Mouse (Mus musculus): Measurements from ENCODE around the gene Sap18. TPM values are rescaled to one million over a fixed set of nuclear protein-coding genes. Genes with fewer than 3 reads are reported as not detected.

Gene Sap18
- polyA plus RNA-seq, 1 experiment from 2014 or later, result 22.4 TPM

DNA sequence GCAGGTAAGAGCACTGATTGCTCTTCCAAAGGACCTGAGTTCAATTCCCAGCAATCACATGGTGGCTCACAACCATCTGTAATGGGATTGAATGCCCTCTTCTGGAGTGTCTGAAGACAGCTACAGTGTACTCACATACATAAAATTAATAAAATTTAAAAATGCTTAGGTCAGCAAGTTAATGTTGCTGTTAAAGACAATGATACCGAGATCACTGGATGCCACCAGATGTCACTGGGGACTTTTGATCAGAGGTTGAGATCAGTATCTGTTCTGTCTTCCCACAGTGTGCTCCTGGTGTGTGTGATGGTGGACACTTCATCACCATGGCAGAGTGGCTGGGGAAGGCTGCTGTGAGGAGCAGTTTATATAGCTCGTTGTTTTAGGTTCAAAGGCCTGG, 8.7 kb upstream of the Sap18 start:
- WGBS, result 54% methylated on average over 2 of the region's 2 CpGs
- no peak for ATAC-seq (ENCODE audit: insufficient number of reproducible peaks, low FRiP score, low TSS enrichment, low read depth)
- H3K27me3 ChIP-seq, result no peaks in the 10 kb centered on the region

DNA sequence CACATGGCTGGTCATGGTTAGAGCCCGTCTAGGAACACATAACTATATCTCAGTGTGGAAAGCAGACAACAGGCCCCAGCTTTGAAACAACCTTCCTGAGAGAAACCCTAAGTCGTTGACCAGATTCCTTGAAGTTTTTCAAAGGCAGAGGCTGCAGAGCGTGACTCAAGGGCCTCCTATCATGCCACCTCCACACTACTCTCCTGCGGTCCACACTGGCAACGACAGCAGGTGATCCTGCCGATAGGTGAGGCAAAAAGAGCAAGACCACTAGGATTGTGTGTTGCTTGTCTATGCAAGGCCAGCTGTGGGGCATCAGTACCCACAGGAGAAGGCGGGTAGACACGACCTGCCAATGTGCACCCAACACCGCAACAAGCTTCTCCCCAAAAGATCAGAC, 8.2 kb upstream of the Sap18 start:
- no peak for ATAC-seq (ENCODE audit: insufficient number of reproducible peaks, low FRiP score, low TSS enrichment, low read depth)
- 83% methylated on average over 9 of the region's 9 CpGs for WGBS
- H3K9ac ChIP-seq, result no peak overlapping the region

More for the DNA sequence above, 8.7 kb upstream of the Sap18 start:
- Histone ChIP-seq H3K9me3 (no peaks in the 10 kb centered on the region), H3K4me3 (no peak overlapping the region), H3K27ac (no peak overlapping the region), H3K36me3 (no peaks in the 10 kb centered on the region), H3K4me1 (no peaks in the 10 kb centered on the region), H3K4me2 (no peak overlapping the region), H3K9ac (no peak overlapping the region)

DNA sequence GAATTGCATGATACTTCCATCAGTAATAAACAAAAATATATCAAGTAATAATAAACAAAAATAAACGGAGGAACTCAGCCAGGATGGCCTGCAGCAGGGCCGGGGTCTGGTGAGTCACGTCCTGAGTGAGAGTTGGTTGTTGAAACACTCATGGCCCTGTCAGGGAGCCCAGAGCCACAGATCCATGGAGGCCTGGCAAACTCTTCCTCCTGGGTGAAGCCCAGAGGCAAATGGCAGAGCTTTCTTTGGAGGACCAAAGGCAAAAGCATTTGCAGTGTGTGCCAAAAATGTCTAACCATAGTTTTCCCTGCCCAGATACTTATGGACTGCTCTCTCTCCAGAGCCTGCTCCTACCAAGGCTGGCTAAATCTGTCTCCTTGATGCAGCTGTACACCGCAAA, 6.8 kb upstream of the Sap18 start:
- Histone ChIP-seq H3K4me2 (no peak overlapping the region), H3K4me1 (no peaks in the 10 kb centered on the region), H3K36me3 (no peaks in the 10 kb centered on the region), H3K27ac (no peak overlapping the region), H3K9me3 (no peaks in the 10 kb centered on the region), H3K27me3 (no peaks in the 10 kb centered on the region), H3K9ac (no peak overlapping the region), H3K4me3 (no peak overlapping the region)
- ATAC-seq (ENCODE audit: insufficient number of reproducible peaks, low FRiP score, low TSS enrichment, low read depth), result no peak
- WGBS, result 77% methylated on average over 4 of the region's 4 CpGs

More for the DNA sequence above, 8.2 kb upstream of the Sap18 start:
- H3K4me2 ChIP-seq, result no peak overlapping the region
- H3K36me3 ChIP-seq, result no peaks in the 10 kb centered on the region
- H3K27ac ChIP-seq, result no peak overlapping the region
- no peaks in the 10 kb centered on the region for H3K9me3 ChIP-seq
- no peaks in the 10 kb centered on the region for H3K4me1 ChIP-seq
- H3K27me3 ChIP-seq, result no peaks in the 10 kb centered on the region
- no peak overlapping the region for H3K4me3 ChIP-seq

DNA sequence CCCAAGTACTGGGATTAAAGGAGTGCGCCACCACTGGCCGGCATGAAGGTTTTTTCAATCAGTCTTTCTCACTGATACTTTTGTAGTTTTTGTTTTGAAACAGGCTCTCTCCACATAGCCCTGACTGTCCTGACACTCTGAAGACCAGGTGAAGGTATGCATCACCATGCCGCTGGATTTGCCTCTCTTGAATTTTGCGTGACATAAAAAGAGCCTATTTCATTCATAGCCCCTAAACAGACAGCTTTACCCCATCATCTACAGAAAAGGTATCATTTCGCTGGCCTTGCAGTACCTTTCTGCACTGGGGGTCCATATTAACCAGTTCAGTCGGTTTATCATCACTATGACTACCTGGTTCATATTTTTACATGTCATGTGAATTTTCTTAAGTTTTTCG, 429 bp upstream of the Sap18 start:
- Histone ChIP-seq H3K27me3 (no peaks in the 10 kb centered on the region), H3K4me2 (peak overlapping the region; percentile 54), H3K36me3 (peaks cover 10% of the 10 kb centered on the region), H3K9ac (peak overlapping the region; percentile 35; the same call in 1 of the 2 replicates), H3K4me3 (peak overlapping the region; percentile 69), H3K27ac (peak overlapping the region; percentile 80), H3K9me3 (no peaks in the 10 kb centered on the region), H3K4me1 (peaks cover 12% of the 10 kb centered on the region; the same call in 1 of the 2 replicates)
- 13% methylated on average over 7 of the region's 7 CpGs for WGBS
- ATAC-seq (ENCODE audit: insufficient number of reproducible peaks, low FRiP score, low TSS enrichment, low read depth), result peak; percentile 35; the same call in 1 of the 2 replicates

DNA sequence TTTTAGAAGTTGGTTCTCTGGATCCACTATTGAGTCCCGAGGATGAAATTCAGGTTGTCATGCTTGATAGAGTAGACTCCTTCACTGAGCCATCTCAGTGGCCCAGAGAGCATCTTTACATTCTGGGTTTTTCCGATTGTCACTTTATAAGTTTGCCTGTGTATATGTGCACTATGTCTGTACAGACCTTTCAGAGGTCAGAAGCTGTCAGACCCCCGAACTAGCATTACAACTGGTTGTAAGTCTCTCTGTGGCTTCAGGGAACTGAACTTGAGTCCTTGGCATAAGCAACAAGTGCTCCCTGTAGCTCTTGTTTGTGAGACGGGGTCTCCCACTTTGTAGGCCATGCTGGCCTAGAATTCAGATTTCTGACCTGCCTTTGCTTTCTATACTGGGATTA, 5.8 kb downstream of the Sap18 start:
- Histone ChIP-seq H3K4me2 (no peak overlapping the region), H3K9ac (no peak overlapping the region), H3K4me1 (peaks cover 12% of the 10 kb centered on the region; the same call in 1 of the 2 replicates), H3K36me3 (peaks cover 62% of the 10 kb centered on the region), H3K4me3 (no peak overlapping the region), H3K9me3 (no peaks in the 10 kb centered on the region), H3K27me3 (no peaks in the 10 kb centered on the region), H3K27ac (no peak overlapping the region)
- 87% methylated on average over 4 of the region's 4 CpGs for WGBS
- no peak for ATAC-seq (ENCODE audit: insufficient number of reproducible peaks, low FRiP score, low TSS enrichment, low read depth)

DNA sequence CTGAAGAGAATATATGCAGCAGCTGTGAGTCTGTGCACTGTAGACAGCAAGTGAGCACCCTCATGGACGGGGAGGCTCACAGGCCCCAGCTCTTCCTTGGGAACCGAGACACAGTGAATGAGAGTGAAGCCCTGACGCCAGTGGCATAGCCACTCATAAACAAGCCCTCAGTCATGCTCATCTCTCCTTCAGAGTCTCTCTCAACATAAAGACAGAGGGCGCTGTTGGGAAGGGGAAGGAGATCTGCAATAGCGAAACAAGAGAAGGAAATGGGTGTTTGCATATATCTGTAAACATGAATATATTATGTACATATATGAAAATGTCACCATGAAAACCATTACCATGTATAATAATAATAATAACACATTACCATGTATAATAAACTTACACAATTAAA, 10.6 kb downstream of the Sap18 start:
- Histone ChIP-seq H3K27ac (no peak overlapping the region), H3K4me1 (no peaks in the 10 kb centered on the region), H3K9ac (no peak overlapping the region), H3K4me3 (no peak overlapping the region), H3K36me3 (peaks cover 83% of the 10 kb centered on the region), H3K4me2 (no peak overlapping the region), H3K9me3 (no peaks in the 10 kb centered on the region), H3K27me3 (no peaks in the 10 kb centered on the region)
- 79% methylated on average over 5 of the region's 5 CpGs for WGBS
- no peak for ATAC-seq (ENCODE audit: insufficient number of reproducible peaks, low FRiP score, low TSS enrichment, low read depth)

DNA sequence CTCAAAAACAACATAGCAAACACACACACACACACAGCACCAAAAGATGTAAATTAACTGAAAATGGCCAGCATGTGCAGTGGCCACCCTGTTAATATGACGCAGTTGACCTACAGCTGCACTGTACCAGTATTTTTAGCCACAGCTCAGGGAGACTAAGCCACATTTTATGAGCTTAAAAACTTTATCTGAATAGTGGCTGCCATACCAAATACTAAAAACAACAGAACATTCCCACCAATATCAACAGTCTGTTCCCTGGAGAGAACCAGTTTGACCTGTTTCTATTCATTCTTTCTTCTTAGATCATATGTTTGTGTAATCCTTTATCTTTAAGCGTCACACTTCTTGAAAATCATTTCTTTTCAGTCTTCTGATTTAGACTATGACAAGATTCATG, 12.9 kb downstream of the Sap18 start:
- peaks cover 72% of the 10 kb centered on the region for H3K36me3 ChIP-seq
- H3K9me3 ChIP-seq, result no peaks in the 10 kb centered on the region
- no peak for ATAC-seq (ENCODE audit: insufficient number of reproducible peaks, low FRiP score, low TSS enrichment, low read depth)
- no peaks in the 10 kb centered on the region for H3K4me1 ChIP-seq
- H3K27me3 ChIP-seq, result no peaks in the 10 kb centered on the region
- H3K27ac ChIP-seq, result peak overlapping the region; percentile 43; the same call in 1 of the 2 replicates
- WGBS, result 83% methylated on average over 2 of the region's 2 CpGs
- no peak overlapping the region for H3K9ac ChIP-seq
- no peak overlapping the region for H3K4me2 ChIP-seq
- no peak overlapping the region for H3K4me3 ChIP-seq

DNA sequence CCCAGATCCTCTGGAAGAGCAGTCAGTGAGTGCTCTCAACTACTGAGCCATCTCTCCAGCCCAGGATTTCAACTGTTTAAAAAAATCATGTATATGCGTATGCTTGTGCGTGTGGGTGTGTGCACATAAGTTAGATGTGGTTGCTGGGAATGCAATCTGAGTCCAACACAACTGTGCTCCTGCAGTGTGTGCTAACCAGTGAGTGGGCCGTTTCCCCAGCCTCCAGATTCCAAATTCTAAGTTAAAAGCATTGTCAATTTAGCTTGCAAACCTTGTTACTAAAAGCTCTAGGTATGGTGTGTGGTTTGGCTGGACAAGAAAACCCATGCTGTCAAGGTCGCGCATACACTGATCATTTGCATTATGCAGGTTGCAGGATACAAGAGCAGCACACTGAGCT, 13.9 kb downstream of the Sap18 start:
- Histone ChIP-seq H3K9ac (no peak overlapping the region), H3K4me1 (no peaks in the 10 kb centered on the region), H3K36me3 (peaks cover 70% of the 10 kb centered on the region), H3K4me3 (no peak overlapping the region), H3K27me3 (no peaks in the 10 kb centered on the region), H3K9me3 (no peaks in the 10 kb centered on the region), H3K27ac (no peak overlapping the region), H3K4me2 (no peak overlapping the region)
- ATAC-seq (ENCODE audit: insufficient number of reproducible peaks, low FRiP score, low TSS enrichment, low read depth), result no peak
- 94% methylated on average over 5 of the region's 5 CpGs for WGBS

DNA sequence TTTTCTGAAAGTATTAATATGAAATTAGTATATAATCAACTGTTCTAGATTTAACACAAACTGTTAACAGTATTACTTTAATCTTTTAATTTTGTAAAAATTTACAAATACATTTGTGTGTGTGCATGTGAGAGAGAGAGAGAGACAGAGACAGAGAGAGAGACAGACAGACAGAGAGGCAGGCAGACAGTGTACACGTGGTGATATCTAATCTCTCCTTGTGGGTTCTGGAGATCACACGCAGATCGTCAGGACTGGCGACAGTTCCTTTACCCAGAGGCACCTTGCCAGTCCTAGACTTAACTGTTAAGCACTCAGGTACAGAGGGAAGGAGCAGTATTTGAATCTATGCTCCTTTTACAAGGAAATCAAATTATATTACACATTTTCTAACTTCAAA, 22.9 kb downstream of the Sap18 start:
- Histone ChIP-seq H3K36me3 (peaks cover 44% of the 10 kb centered on the region), H3K9ac (no peak overlapping the region), H3K9me3 (no peaks in the 10 kb centered on the region), H3K4me3 (no peak overlapping the region), H3K4me2 (no peak overlapping the region), H3K27me3 (no peaks in the 10 kb centered on the region), H3K4me1 (0 out of 2 replicates have a peak, but pooled peaks cover 5% of the 10 kb centered on the region), H3K27ac (no peak overlapping the region)
- ATAC-seq (ENCODE audit: insufficient number of reproducible peaks, low FRiP score, low TSS enrichment, low read depth), result no peak
- WGBS, result 89% methylated on average over 4 of the region's 4 CpGs

DNA sequence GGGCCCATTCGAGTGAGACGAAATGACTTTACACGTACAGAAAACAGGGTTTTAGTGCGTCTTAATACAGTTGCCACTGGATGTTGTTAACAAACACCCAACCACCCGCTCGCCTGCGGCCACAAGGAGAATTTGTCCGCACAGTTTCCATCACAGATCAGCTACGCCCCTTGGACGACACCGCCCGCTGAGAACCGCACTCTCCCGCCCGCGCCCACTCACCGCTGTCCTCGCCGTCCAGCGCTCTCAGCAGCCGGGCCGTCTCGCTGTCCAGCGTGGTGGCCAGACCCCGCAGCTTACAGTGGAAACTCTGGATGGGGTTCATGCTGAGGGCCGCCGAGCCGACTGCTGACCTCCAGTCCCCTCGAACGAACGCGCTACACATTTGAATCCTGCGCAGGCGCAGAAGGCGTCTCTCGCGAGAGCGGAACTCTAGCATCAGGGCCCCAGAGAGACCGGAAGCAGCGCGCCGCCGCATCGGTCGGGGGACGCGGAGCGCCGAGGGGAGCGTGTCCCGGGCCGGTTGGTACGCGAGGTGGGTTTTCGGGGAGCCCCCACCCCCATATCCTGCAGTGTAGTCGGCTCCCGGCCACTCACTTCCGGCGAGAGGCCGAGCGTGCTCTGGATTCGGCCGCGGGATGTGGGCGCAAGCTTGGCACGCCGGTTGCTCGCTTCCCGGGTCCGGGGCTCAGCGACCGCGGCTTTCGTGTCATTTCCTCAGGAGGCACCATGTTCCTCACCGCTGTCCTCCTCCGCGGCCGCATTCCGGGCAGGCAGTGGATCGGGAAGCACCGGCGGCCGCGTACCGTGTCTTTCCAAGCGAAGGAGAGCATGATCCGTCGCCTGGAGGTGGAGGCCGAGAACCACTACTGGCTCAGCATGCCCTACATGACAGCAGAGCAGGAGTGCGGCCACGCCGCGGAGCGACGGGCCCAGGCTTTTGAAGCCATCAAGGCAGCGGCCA, 28.1 kb downstream of the Sap18 start, which contains the start of the genes Ska3 and Mrpl57:
Gene Ska3, minus strand, starts transcription at position 398 of the 964 bp plus-strand sequence.
Gene Mrpl57, plus strand, starts transcription at position 447 of the 964 bp plus-strand sequence.
- H3K9me3 ChIP-seq, result no peaks in the 10 kb centered on the region
- H3K4me3 ChIP-seq, result peak within 1 kb of the TSS; percentile 92
- H3K36me3 ChIP-seq, result peaks cover 15% of the 10 kb centered on the region
- H3K9ac ChIP-seq, result peak within 1 kb of the TSS; percentile 93
- WGBS, result under 1% methylated on average over 96 of the region's 96 CpGs
- ATAC-seq (ENCODE audit: insufficient number of reproducible peaks, low FRiP score, low TSS enrichment, low read depth), result peak; percentile 88
- H3K4me2 ChIP-seq, result peak within 1 kb of the TSS; percentile 81
- H3K4me1 ChIP-seq, result peaks cover 14% of the 10 kb centered on the region
- H3K27ac ChIP-seq, result peak within 1 kb of the TSS; percentile 95
- no peaks in the 10 kb centered on the region for H3K27me3 ChIP-seq

DNA sequence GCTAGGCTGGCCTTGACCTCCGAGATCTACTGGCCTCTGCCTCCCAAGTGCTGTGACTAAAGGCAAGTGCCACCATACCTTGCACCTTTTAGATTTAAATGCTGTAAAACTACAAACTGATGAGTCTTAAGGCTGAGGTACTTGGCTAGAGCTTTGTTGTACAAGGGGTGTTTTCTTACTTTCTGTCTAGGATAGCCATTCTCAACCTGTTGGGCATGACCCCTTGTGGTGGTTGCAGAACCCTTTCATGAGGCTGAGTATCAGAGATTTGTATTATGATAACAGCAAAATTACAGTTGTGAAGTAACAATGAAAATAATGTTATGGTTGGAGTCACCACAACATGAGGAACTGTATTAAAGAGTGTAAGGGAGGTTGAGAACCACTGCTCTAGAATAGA, 29.3 kb downstream of the Sap18 start:
- peak overlapping the region; percentile 95; the same call in 1 of the 2 replicates for H3K27ac ChIP-seq
- WGBS, result 64% methylated on average over 1 of the region's 1 CpGs
- no peak for ATAC-seq (ENCODE audit: insufficient number of reproducible peaks, low FRiP score, low TSS enrichment, low read depth)
- H3K9me3 ChIP-seq, result no peaks in the 10 kb centered on the region
- no peaks in the 10 kb centered on the region for H3K27me3 ChIP-seq
- peak overlapping the region; percentile 81 for H3K4me2 ChIP-seq
- 0 out of 2 replicates have a peak overlapping the region, but pooled peaks have one; percentile 93 for H3K9ac ChIP-seq
- 0 out of 2 replicates have a peak, but pooled peaks cover 8% of the 10 kb centered on the region for H3K36me3 ChIP-seq
- H3K4me1 ChIP-seq, result peaks cover 14% of the 10 kb centered on the region
- peak overlapping the region; percentile 92 for H3K4me3 ChIP-seq

DNA sequence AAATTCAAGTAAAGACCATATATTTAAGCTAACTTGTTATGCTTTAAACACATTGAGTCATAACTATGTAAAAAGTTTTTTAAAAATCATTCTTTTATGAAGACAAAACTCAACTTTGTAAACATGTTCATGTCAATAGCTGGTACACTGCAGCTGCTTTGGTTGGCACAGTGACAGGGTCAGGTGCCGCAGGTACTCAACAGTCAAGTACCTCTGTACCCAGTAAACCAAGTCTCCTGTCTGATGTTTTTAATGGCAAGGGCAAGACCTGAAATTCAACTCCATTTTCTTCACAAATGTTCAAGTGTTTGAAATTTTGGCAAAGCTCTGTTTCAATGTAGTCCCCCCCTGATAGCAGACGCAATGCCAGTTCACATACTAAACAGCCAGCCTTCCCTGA, 35.5 kb downstream of the Sap18 start:
- Histone ChIP-seq H3K27ac (no peak overlapping the region), H3K9ac (no peak overlapping the region), H3K36me3 (peaks cover 38% of the 10 kb centered on the region), H3K9me3 (no peaks in the 10 kb centered on the region), H3K4me2 (no peak overlapping the region), H3K4me1 (no peaks in the 10 kb centered on the region), H3K4me3 (no peak overlapping the region), H3K27me3 (no peaks in the 10 kb centered on the region)
- ATAC-seq (ENCODE audit: insufficient number of reproducible peaks, low FRiP score, low TSS enrichment, low read depth), result no peak
- WGBS, result 85% methylated on average over 2 of the region's 2 CpGs

Measured in limb, embryonic 15.5 days (tissue).